Mouse (Mus musculus) liver, adult (tissue): ENCODE measurements around the gene Baiap3.

Experiments
- GATA4 ChIP-seq: IDR thresholded peaks from 2 replicates; pipeline ENCODE4 v1.6.1; 2014; ENCODE audit warnings: mild to moderate bottlenecking, low read length; ENCODE audit not compliant: insufficient replicate concordance

Gene Baiap3

DNA sequence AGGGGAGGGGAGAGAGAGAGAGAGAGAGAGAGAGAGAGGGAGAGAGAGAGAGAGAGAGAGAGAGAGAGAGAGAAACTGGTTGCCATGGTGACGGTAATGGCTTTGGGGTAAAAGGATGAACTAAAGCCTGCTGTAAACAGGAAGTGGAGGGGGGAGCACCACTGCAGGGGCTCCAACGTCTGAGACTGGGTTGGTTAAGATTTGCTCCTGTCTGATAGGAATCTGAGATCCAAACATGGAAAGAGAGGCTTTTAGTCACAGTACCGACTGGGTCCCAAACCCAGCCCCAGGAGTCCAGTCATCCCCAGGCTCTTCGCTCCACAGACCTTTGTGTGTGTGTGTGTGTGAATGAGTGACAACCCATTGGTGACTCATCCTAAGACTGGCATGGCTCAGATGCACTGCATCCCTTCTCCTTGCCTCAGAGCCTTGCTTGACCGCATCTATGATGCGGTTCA, 1.7 kb upstream of the Baiap3 start:
- no peak for TF ChIP-seq GATA4

DNA sequence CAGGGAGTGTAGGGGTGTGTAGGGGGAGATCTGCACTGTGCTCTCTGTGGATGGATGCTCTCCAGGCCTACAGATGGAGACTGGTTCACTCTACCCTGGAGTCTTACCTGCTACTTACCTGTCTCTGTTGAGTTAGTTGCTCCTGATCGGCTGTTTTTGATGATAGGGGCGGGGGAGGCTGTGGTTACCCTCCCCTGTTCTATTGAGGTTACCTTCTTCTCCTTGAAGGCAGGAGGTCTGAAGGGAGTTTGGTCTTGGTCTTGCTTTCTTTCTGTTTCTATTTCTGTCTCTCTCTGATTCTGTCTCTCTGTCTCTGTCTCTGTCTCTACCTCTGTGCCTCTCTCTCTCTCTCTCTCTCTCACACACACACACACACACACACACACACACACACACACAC, 1.1 kb downstream of the Baiap3 start:
- no peak for TF ChIP-seq GATA4

DNA sequence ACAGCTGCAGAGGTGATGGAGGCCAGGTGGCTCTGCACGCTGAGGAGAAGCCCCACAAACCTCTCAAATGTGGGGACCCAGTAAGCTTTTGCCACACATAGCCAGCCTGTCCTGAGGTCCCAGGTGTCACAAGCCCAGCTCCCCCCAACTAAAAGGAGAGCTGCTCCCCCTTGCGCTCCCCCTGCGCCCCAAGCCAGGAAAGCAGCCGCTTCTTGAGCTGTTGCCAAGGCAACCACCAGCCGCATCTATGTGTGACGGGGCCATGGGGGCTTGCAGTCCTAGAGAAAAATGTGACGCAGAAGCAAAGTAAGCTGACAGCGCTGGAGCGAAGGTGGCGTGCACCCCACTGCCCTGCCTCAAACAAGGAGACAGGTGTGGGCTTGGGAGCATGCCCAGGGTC, 2.4 kb downstream of the Baiap3 start:
- TF ChIP-seq GATA4, result no peak

DNA sequence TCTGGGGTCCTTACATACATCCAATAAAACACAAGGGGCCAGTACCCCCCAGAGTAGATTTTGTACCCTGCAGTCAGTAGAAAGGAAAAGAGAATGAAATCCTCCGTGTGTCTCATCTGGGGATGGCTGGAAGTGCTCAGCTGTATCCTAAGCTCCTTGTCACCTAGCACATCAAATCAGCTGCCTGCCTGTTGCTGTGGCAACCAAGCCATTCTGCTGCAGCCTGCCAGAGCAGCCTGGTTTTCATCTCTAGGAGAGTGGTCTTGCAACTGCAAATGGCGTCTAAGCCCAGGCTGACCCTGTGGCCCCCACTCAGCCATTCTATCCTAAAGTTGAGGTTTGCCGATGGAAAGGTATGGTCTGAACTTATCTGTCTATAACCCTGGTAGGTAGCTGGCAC, 3.5 kb downstream of the Baiap3 start:
- no peak for TF ChIP-seq GATA4

DNA sequence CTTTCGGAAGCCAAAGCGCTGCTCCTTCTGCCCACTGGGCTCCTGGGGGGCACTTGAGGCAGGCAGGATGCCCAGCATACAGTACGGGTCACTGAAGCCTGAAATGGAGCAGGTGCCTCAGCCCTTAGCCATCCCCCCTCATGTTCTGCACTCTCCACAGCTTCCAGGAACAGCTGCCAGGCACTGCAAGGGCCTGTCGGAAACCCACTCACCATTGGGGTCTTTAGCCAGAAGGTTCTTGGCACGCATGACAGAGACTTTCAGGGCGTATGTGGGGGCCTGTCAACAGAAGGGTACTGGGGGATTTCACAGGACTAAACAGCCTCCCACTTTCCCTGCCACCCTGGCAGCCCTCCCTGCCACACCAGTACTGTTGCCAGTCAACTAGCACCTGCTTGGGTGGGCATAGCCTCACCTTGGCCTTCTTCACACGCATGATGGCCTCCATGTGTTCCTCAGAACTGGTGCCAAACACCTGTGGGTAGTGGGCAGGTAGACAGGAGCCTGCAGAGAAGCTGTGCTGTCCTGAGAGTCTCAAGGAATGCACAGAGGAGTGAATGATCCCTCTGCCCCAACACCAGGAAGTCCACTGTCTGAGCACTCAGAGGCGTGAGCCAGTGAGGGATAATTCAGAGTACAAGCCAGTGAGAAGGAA, 5.9 kb downstream of the Baiap3 start:
- no peak for TF ChIP-seq GATA4

DNA sequence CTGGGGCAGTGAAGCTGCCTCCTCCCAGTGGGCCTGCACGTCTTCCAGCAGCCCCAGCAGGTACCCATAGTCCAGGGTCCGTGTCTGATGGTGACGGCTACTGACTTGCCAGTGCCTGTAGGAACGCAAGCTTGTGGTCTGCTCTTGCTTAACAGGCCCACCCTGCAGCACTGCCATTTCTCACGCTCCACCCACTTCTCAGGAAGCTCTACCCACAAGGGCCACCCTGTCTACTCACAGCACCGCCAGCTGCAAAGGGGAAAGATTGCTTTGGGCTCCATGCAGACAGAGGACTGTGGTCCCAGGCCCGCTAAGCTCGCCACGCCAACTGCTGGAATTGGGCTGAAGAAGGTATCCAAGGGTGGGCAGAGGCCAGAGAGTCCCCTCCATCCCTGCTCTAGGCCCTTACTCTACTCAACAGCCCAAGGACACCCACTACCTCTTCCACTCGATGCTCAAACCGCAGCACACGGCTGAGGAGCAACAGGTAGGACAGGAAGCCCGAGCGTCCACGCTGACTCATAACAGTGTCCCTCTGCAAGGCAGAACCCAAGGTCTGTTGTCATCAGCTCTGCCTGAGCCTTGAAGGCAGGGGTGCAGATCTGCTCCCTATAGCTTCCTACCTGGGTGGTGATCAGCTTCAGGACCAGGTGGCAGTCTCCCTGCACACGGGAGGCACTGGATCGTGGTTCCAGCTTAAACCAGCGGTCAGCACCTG, 8.0 kb downstream of the Baiap3 start:
- no peak for TF ChIP-seq GATA4

DNA sequence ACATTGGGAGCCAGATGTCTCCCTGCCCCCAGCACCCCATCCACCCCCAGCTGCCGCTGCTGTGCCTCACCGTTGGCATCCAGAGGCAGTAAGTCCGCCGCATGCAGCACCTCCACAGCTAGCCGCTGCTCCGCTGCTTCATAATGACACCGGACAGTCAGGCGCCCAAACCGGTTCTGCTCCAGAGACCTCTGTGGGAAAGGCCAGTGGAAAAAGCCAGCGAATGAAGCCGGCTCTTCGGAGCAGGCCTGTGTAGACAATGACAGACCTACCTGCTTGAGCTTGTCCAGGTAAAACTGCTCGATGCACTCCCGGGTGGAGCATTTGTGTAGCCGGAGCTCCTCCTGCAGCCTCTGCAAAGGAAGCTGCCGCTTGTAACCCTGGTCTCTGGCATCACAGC, 11.9 kb downstream of the Baiap3 start:
- no peak for TF ChIP-seq GATA4

DNA sequence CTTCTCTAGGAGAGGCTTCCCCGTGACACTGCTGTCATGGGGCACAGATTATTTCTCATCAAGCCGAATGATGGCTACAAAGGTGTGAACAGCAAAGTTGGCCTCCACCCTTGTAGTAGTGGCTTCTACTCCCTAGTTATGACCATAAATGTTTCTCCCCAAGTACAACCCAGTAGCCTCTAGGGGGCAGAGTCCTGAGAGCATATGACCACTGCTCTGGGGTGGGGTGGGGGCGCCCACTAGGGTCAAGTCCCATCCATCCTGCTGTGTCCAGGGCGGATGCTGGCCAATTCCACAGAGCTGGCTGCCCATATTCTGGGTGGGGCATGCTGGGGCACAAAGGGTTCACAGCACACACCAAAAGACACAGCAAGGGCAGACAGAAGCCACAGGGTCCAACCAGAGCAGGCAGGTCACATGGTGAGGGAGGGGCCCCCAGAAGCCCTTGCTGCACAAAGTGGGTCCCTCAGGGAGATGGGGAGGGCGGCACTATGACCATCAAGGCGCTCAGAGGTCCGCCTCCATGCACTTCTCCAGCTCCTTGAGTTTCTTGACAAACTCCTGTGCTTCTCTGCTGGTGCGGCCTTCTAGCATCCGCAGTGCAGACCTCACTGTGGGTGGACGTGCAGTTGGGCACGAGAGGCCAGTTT, 12.9 kb downstream of the Baiap3 start:
- TF ChIP-seq GATA4, result no peak

DNA sequence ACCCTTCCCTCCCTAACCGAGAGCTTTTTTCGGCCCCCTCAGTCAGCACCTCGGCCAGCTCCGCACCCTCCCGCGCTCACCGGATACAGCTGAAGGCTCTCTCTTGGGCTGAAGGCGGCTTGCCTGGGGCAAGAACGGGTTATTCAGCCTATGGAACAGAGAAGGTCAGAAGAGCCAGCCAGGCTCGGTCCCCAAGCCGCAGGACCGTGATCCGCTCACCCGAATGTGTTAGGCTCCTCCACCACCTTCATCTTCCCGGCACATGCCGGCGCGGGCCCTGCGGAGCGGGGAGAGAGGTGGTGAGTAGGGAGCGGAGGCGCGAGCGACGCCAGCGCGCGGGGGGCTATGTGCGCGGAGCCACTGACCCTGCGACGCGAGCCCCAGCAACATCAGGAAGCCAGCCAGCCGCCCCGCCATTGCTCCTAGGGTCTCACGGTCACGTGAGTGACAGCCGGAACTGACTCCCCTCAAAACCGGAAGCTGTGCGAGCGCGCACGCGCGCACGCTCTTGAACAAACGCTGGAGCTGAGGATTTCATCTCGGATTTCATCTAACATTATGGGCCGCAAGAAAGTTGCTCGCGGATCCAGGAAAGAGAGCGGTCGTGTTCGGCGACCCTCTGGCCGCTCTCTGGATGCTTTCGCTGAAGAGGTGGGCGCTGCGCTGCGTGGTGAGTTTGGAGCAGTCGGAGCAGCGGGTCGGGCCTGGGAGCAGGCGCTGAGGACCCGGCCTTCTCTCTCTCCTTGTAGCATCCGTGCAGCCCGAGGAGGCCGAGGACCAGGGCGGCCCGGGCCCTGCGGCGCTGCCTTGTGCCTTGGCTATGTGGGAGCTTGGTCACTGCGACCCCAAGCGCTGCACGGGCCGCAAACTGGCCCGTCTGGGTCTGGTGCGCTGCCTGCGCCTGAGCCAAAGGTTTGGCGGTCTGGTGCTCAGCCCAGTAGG, 16.2 kb downstream of the Baiap3 start, which contains the start of the genes Gnptg and Tsr3:
Gene Gnptg, minus strand, starts transcription at position 430 of the 942 bp plus-strand sequence.
Gene Tsr3, plus strand, starts transcription at position 476 of the 942 bp plus-strand sequence.
- no peak for TF ChIP-seq GATA4

DNA sequence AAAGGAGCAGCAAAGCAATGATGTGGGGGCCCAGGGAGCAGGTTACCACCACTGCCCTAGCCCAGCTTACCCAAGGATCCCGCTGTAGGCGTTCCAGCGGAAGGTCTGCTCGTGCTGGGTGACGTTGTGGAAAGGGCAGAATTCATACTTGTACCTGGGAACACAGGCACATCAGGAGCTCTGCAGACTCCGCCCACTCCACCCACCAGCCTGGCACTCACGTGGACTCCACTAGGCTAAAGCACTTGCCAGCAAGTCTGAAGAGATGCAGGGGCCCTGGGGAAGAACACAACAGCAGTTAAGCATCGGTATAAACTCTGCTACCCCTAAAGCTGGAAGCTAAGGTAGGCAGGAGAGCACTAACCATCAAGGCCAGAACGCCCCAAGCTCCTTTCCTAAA, 20.5 kb downstream of the Baiap3 start:
- no peak for TF ChIP-seq GATA4

DNA sequence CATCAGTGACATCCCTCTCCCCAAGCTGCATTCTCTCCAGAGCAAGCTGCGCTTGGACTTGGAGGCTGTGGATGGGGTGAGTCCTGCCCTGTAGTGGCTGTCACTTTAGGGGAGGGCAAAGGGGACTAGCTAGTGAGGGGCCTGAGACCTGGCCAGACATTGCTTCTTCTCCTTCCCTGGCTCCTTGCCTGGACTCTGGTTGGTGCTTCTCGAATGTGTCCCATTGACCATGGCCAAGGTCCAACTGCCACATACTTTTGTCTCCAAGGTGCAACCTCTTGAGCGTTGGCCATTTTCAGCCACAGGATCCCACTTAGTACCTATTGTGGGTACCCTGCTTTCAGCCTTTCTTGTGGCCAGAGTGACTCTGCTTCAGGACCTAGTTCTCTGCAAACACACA, 25.5 kb downstream of the Baiap3 start:
- TF ChIP-seq GATA4, result no peak

DNA sequence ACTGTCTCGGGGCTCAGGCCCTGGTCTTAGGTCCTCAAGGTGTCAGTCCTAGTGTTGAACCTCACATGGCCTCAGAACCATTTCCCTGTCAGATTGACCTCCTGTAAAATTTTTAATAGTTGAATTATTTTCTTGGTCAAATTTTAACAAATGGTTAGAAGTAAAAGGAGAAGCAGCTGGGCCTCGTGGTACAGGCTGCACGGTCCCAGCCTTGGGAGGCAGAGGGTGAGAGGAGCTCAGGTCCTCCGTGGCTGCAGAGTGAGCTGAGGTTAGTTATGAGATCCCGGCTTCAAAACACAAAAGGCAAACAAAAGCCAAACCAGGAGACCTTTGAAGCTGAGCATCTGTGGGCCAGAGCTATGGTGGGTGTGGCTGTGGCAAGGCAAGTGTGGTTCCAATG, 28.2 kb downstream of the Baiap3 start:
- TF ChIP-seq GATA4, result no peak

DNA sequence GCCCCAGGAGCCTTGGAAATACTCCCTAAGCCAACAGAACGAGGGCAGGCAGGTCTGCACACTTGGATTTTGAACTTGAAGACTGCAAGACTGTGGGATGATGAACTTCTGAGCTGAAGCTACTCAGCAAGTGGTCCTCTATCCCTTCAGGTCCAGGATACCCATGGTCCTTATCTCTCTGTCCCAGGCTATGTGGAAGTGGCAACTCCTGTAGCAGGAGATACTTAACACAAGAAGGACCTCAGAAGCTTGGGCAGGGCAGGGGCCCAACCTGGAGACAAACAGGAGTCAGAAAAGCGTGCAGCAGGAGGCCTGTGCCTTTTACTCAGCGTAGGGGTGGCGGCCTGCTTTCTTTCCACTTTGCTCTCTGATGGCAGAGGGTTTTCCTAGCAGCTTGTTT, 30.5 kb downstream of the Baiap3 start:
- no peak for TF ChIP-seq GATA4

DNA sequence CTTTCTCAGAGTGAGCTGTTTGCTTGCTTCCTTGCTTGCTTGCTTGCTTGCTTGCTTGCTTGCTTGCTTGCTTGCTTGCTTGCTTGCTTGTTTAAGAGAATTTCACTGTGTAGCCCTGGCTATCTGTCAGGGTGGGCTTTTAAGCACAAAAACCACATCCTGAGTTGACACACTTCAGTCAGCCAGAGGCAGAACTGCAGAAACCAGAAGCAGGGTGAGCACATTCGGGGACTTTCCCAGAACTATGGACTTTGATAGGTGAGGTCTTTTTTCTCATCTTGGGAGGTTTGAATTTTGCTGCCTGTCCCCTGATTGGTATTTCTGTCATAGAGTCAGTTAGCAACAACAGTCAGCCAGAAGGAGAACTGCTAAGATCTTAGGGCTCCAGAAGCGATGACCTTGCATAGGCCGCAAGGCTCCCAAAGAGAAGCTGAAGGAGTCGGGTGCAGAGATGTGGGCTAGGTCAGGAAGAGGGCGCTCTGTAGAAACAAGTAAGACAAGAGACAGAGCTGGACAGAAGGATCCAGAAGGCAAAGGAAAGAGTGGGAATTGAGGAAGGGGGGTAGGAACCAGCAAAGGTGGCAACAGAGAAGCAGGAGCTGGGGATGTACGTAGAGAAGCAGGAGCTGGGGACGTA, 31.5 kb downstream of the Baiap3 start:
- TF ChIP-seq GATA4, result no peak
